In genomic region chr5:131647683-131648119, GRCm38 (mm10) we compare ENCODE assay signal across 9 mouse cellular contexts.
DNase-seq lines count a peak whose midpoint lies in the region; ATAC-seq lines count a peak whose summit lies in the region.
"Had no signal": no experiment of that assay in that cellular context is flagged by ENCODE, and none has a peak within 500 bp of the region (broad histone marks: within the 10 kb centered on the region; RNA-seq: fewer than 3 reads in every experiment).

No protein-coding gene starts in this region.

- 42% methylated on average over 4 of the region's 4 CpGs for WGBS in hindbrain, embryonic 10.5 days
- 21% methylated on average over 4 of the region's 4 CpGs for WGBS in lung, embryonic 15.5 days

- H3K9me3 ChIP-seq in hindbrain, embryonic 10.5 days: no peaks in the 10 kb centered on the region
- no peaks in the 10 kb centered on the region for H3K9me3 ChIP-seq in lung, embryonic 15.5 days
- H3K9me3 ChIP-seq: stomach, embryonic 15.5 days had no signal

- peak; percentile 71; the same call in 1 of the 2 replicates for ATAC-seq in lung, embryonic 15.5 days (ENCODE audit: borderline replicate concordance, extremely low read depth, low FRiP score, low TSS enrichment)

- H3K4me2 ChIP-seq in lung, embryonic 15.5 days: no peak overlapping the region
- H3K4me2 ChIP-seq: stomach, embryonic 15.5 days had no signal

- peak; percentile 11 for DNase-seq in urinary bladder, postnatal 14 days (ENCODE audit: low spot score)
- DNase-seq in urinary bladder, adult 2 months (ENCODE audit: low spot score): no peak
- peak; percentile 70 for DNase-seq in forelimb bud, embryonic 11.5 days (ENCODE audit: low read depth, low spot score)
- peak; percentile 43 for DNase-seq in hindbrain, embryonic 10.5 days (ENCODE audit: low spot score)
- no peak for DNase-seq in cerebellum, postnatal 4 days (ENCODE audit: low spot score in 2 of 2)
- DNase-seq in frontal cortex, postnatal 14 days (ENCODE audit: low spot score in 2 of 2): no peak
- no peak for DNase-seq in cerebellum, adult 11-12 months

- H3K27me3 ChIP-seq in hindbrain, embryonic 10.5 days (ENCODE audit: insufficient read depth, poor library complexity, severe bottlenecking): peaks cover 77% of the 10 kb centered on the region
- H3K27me3 ChIP-seq in lung, embryonic 15.5 days: no peaks in the 10 kb centered on the region
- H3K27me3 ChIP-seq: stomach, embryonic 15.5 days had no signal

- H3K4me3 ChIP-seq in hindbrain, embryonic 10.5 days: no peak overlapping the region
- H3K4me3 ChIP-seq in lung, embryonic 15.5 days: no peak overlapping the region
- H3K4me3 ChIP-seq: stomach, embryonic 15.5 days had no signal

- H3K27ac ChIP-seq in hindbrain, embryonic 10.5 days: peak overlapping the region; percentile 66; the same call in 1 of the 2 replicates
- H3K27ac ChIP-seq in lung, embryonic 15.5 days: no peak overlapping the region
- H3K27ac ChIP-seq: stomach, embryonic 15.5 days had no signal

- no peak overlapping the region for H3K9ac ChIP-seq in lung, embryonic 15.5 days
- H3K9ac ChIP-seq: stomach, embryonic 15.5 days had no signal

- H3K4me1 ChIP-seq in hindbrain, embryonic 10.5 days (replicated peaks): peaks cover 79% of the 10 kb centered on the region
- 0 out of 2 replicates have a peak, but pooled peaks cover 6% of the 10 kb centered on the region for H3K4me1 ChIP-seq in lung, embryonic 15.5 days
- H3K4me1 ChIP-seq: stomach, embryonic 15.5 days had no signal

- no peaks in the 10 kb centered on the region for H3K36me3 ChIP-seq in hindbrain, embryonic 10.5 days
- H3K36me3 ChIP-seq in lung, embryonic 15.5 days: no peaks in the 10 kb centered on the region
- H3K36me3 ChIP-seq: stomach, embryonic 15.5 days had no signal

Comparison
In these comparisons a context has a peak if more than half of its experiments do, and no peak if none do; other contexts are left out.
1. DNase-seq: peak in urinary bladder, postnatal 14 days (single experiment), forelimb bud, embryonic 11.5 days (single experiment) and hindbrain, embryonic 10.5 days (single experiment); none in urinary bladder, adult 2 months (single experiment), cerebellum, postnatal 4 days (0 of 2), frontal cortex, postnatal 14 days (0 of 2) and cerebellum, adult 11-12 months (single experiment).